Mouse (Mus musculus): ENCODE results near the gene 9030025P20Rik. TPM values are rescaled to one million over a fixed set of nuclear protein-coding genes. Genes with fewer than 3 reads are reported as not detected.
"Not testable (repeated sequence)": the region's sequence is repeated elsewhere in the genome, so short reads cannot be mapped to it uniquely, and the experiment has no call there.

9030025P20Rik gene
- 20.4 and 21.4 TPM in 2 replicates for polyA plus RNA-seq (2012; rRNA removed)
- polyA plus RNA-seq (2014; fragmentation: Nextera tagmentation; extraction: Ambion mirVana): 5.1 and 6.8 TPM in 2 replicates

GRCm38 (mm10) chr17:14978362-14979038, at the start of gene 9030025P20Rik, which contains the start of gene Gm3417:
Gene 9030025P20Rik, plus strand, starts transcription at chr17:14978468.
Gene Gm3417, minus strand, starts transcription at chr17:14978790.
- not testable (repeated sequence) for H3K9me3 ChIP-seq (ENCODE audit: control insufficient read depth, low read length); H3K27ac ChIP-seq (replicated peaks; ENCODE audit: low read depth, low read length); H3K4me3 ChIP-seq (replicated peaks; ENCODE audit: low read length); H3K4me2 ChIP-seq (replicated peaks; ENCODE audit: low read depth, low read length, severe bottlenecking); H3K36me3 ChIP-seq (ENCODE audit: control insufficient read depth, insufficient read depth, low read length); H3K4me1 ChIP-seq (ENCODE audit: control insufficient read depth, insufficient read depth, low read length); DNase-seq (ENCODE audit: low spot score); H3K9ac ChIP-seq (ENCODE audit: low read depth, low read length, severe bottlenecking); H3K27me3 ChIP-seq (ENCODE audit: control insufficient read depth, insufficient read depth, low read length)
- ATAC-seq (ENCODE audit: low FRiP score, low read depth): peak; percentile 97
- WGBS: no CpG with 5 or more reads among the region's 60 CpGs

GRCm38 (mm10) chr17:14928631-14929030, 49.6 kb upstream of the 9030025P20Rik start:
- H3K9me3 ChIP-seq (ENCODE audit: control insufficient read depth, low read length): no peaks in the 10 kb centered on the region
- no peak overlapping the region for H3K27ac ChIP-seq (replicated peaks; ENCODE audit: low read depth, low read length)
- H3K4me1 ChIP-seq (ENCODE audit: control insufficient read depth, insufficient read depth, low read length): no peaks in the 10 kb centered on the region
- WGBS: 69% methylated on average over 5 of the region's 5 CpGs
- DNase-seq (ENCODE audit: low spot score): no peak
- no peak overlapping the region for H3K4me3 ChIP-seq (replicated peaks; ENCODE audit: low read length)
- H3K36me3 ChIP-seq (ENCODE audit: control insufficient read depth, insufficient read depth, low read length): no peaks in the 10 kb centered on the region
- H3K9ac ChIP-seq (ENCODE audit: low read depth, low read length, severe bottlenecking): no peak overlapping the region
- TF ChIP-seq POLR2A (IDR thresholded peaks at IDR 0.05; ENCODE audit: borderline replicate concordance, extremely low read depth, insufficient read depth, insufficient read length): no peak
- no peak overlapping the region for H3K4me2 ChIP-seq (replicated peaks; ENCODE audit: low read depth, low read length, severe bottlenecking)
- no peaks in the 10 kb centered on the region for H3K27me3 ChIP-seq (ENCODE audit: control insufficient read depth, insufficient read depth, low read length)
- no peak for ATAC-seq (ENCODE audit: low FRiP score, low read depth)

- WGBS: 84% methylated on average over 7 of the region's 7 CpGs
- Histone ChIP-seq H3K27me3 (ENCODE audit: control insufficient read depth, insufficient read depth, low read length) (no peaks in the 10 kb centered on the region), H3K4me1 (ENCODE audit: control insufficient read depth, insufficient read depth, low read length) (no peaks in the 10 kb centered on the region), H3K27ac (replicated peaks; ENCODE audit: low read depth, low read length) (no peak overlapping the region), H3K36me3 (ENCODE audit: control insufficient read depth, insufficient read depth, low read length) (no peaks in the 10 kb centered on the region), H3K4me2 (replicated peaks; ENCODE audit: low read depth, low read length, severe bottlenecking) (no peak overlapping the region), H3K4me3 (replicated peaks; ENCODE audit: low read length) (no peak overlapping the region), H3K9ac (ENCODE audit: low read depth, low read length, severe bottlenecking) (no peak overlapping the region), H3K9me3 (ENCODE audit: control insufficient read depth, low read length) (no peaks in the 10 kb centered on the region)
- no peak for DNase-seq (ENCODE audit: low spot score)
- ATAC-seq (ENCODE audit: low FRiP score, low read depth): no peak
- no peak for TF ChIP-seq POLR2A (IDR thresholded peaks at IDR 0.05; ENCODE audit: borderline replicate concordance, extremely low read depth, insufficient read depth, insufficient read length)
Measured at GRCm38 (mm10) chr17:14930697-14931096, 47.6 kb upstream of the 9030025P20Rik start.

- WGBS: 84% methylated on average over 5 of the region's 5 CpGs
- no peaks in the 10 kb centered on the region for H3K4me1 ChIP-seq (ENCODE audit: control insufficient read depth, insufficient read depth, low read length)
- ATAC-seq (ENCODE audit: low FRiP score, low read depth) (no peak), DNase-seq (ENCODE audit: low spot score) (no peak)
- H3K9ac ChIP-seq (ENCODE audit: low read depth, low read length, severe bottlenecking): no peak overlapping the region
- no peak overlapping the region for H3K27ac ChIP-seq (replicated peaks; ENCODE audit: low read depth, low read length)
- TF ChIP-seq POLR2A (IDR thresholded peaks at IDR 0.05; ENCODE audit: borderline replicate concordance, extremely low read depth, insufficient read depth, insufficient read length): no peak
- no peak overlapping the region for H3K4me3 ChIP-seq (replicated peaks; ENCODE audit: low read length)
- H3K27me3 ChIP-seq (ENCODE audit: control insufficient read depth, insufficient read depth, low read length): no peaks in the 10 kb centered on the region
- no peaks in the 10 kb centered on the region for H3K36me3 ChIP-seq (ENCODE audit: control insufficient read depth, insufficient read depth, low read length)
- H3K9me3 ChIP-seq (ENCODE audit: control insufficient read depth, low read length): no peaks in the 10 kb centered on the region
- no peak overlapping the region for H3K4me2 ChIP-seq (replicated peaks; ENCODE audit: low read depth, low read length, severe bottlenecking)
Measured at GRCm38 (mm10) chr17:14931469-14931868, 46.8 kb upstream of the 9030025P20Rik start.

GRCm38 (mm10) chr17:14935280-14935679, 43.0 kb upstream of the 9030025P20Rik start:
- H3K9ac ChIP-seq (ENCODE audit: low read depth, low read length, severe bottlenecking); H3K4me1 ChIP-seq (ENCODE audit: control insufficient read depth, insufficient read depth, low read length); DNase-seq (ENCODE audit: low spot score); H3K27ac ChIP-seq (replicated peaks; ENCODE audit: low read depth, low read length); H3K9me3 ChIP-seq (ENCODE audit: control insufficient read depth, low read length); H3K4me2 ChIP-seq (replicated peaks; ENCODE audit: low read depth, low read length, severe bottlenecking); H3K4me3 ChIP-seq (replicated peaks; ENCODE audit: low read length); ATAC-seq (ENCODE audit: low FRiP score, low read depth); H3K27me3 ChIP-seq (ENCODE audit: control insufficient read depth, insufficient read depth, low read length); H3K36me3 ChIP-seq (ENCODE audit: control insufficient read depth, insufficient read depth, low read length): not testable (repeated sequence)
- 81% methylated on average over 14 of the region's 14 CpGs for WGBS

All from limb, embryonic 14.5 days (tissue).